Mouse (Mus musculus): ENCODE measurements at regions not wholly inside any gene's neighbourhood (a gene's known extent, or its start where the extent isn't known, plus 50 kb on each side); places are given as distances from the start of the nearest gene placed in this dataset.
A peak's percentile ranks its signal among the peaks of the same experiment; 100 is the strongest.

DNA sequence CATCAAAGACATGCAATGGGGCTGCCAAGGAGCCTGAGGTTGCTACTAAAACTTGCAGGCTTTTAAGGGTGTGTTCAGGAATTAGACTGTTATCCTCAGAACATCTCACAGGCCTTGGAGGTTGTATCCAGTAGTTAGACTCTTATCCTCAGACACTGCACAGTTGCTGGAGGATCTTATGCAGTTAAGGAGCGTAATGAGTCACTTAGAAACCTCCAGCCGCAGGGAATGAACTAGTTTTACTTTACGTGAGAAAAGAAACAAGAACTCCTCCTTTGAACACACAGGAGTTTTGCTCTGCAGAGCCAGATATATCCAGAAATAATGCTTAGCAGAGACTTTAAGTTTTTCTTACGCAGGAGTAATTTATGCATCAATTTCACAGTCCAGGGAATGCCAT, 70.1 kb upstream of the Fam241a start:
- no peaks in the 10 kb centered on the region for H3K27me3 ChIP-seq (ENCODE audit: control insufficient read depth, insufficient read depth, low read length)
- H3K4me3 ChIP-seq (replicated peaks; ENCODE audit: insufficient read depth, low read depth, low read length): no peak overlapping the region
- no peaks in the 10 kb centered on the region for H3K4me1 ChIP-seq (ENCODE audit: control insufficient read depth, insufficient read depth, low read length)
- WGBS: 81% methylated on average over 4 of the region's 4 CpGs
- no peak for TF ChIP-seq CTCF (IDR thresholded peaks at IDR 0.05; ENCODE audit: borderline replicate concordance, insufficient read depth, low read depth, low read length)
- no peak for TF ChIP-seq POLR2A (IDR thresholded peaks at IDR 0.05; ENCODE audit: borderline replicate concordance, insufficient read depth, low read length)
- no peak for DNase-seq
- no peak overlapping the region for H3K27ac ChIP-seq (ENCODE audit: insufficient read depth, low read length)

DNA sequence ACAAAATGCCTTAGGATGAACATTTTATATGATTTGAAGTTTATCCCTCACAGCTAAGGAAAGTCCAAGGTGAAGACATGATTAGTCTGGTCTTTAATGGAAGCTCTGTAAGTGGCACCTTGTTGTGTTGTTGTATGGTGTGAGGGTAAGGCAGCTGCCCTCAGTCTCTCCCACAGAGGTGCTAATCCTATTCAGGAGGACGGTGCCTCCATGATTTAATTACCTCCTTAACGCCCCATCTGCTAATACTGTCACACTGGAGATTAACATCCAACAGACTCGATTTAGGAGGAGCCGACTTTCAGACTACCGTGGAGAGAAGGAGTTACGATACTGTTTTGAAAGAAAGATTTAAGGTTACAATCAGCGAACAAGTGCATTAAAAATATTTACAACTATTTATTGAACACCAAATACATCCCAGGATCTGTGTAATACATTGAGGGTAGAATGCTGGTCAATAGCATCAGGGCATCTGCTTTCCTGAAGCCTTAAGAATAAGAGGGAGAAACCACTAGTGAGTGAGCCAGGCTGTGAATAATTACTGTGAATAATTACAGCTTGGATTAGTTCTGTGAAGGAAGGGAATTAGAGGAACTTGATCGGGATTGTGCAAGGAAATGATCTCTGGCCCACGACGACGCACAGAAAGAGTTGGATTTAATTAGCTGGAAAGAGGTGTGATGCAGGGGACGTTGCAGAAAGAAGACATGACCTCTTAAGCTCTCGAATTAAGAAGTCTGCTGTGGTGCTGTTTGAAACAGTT, 63.0 kb upstream of the Fam241a start:
- no peak for DNase-seq
- no peak overlapping the region for H3K4me3 ChIP-seq (replicated peaks; ENCODE audit: insufficient read depth, low read depth, low read length)
- TF ChIP-seq POLR2A (IDR thresholded peaks at IDR 0.05; ENCODE audit: borderline replicate concordance, insufficient read depth, low read length) (no peak), CTCF (IDR thresholded peaks at IDR 0.05; ENCODE audit: borderline replicate concordance, insufficient read depth, low read depth, low read length) (no peak)

DNA sequence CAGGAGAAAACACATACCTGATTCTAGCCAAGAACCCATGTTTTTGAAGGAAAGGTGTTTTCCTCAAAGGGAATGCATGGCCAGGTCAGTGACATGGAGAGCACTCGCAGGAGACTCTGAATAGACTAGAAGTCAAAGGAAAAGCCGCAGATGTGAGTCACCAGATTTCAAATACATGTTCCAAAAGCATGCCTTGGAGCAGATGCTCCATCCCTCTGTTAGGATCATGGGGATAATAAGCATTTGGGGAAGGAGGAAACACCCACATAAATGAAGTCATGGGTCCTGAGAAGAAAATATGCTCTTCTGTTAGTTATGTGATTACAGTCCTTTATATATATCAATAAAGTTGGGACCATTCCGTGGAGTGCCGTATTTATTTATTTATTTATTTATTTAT, 58.7 kb upstream of the Fam241a start:
- no peaks in the 10 kb centered on the region for H3K4me1 ChIP-seq (ENCODE audit: control insufficient read depth, insufficient read depth, low read length)

More for the DNA sequence above, 63.0 kb upstream of the Fam241a start:
- Histone ChIP-seq H3K4me1 (ENCODE audit: control insufficient read depth, insufficient read depth, low read length) (no peaks in the 10 kb centered on the region), H3K27me3 (ENCODE audit: control insufficient read depth, insufficient read depth, low read length) (no peaks in the 10 kb centered on the region), H3K27ac (ENCODE audit: insufficient read depth, low read length) (no peak overlapping the region)
- 37% methylated on average over 13 of the region's 13 CpGs for WGBS

DNA sequence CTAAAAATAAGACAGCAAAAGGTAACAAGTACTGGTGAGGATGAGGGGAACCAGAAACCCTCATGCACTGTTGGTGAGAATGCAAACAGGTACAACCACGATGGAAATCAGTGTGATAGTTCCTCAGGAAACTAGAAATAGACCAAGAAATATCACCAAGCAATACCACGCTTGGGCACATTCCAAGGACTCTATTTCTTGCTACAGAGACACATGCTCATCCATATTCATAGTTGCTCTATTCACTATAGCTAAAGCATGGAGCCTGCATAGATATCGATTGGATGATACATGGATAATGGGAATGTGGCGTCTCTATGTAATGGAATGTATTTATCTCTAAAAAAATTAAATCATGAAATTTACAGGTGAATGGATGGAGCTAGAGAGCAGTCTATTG, 57.5 kb upstream of the Fam241a start:
- Histone ChIP-seq H3K4me1 (ENCODE audit: control insufficient read depth, insufficient read depth, low read length) (no peaks in the 10 kb centered on the region), H3K27ac (ENCODE audit: insufficient read depth, low read length) (no peak overlapping the region), H3K4me3 (replicated peaks; ENCODE audit: insufficient read depth, low read depth, low read length) (no peak overlapping the region), H3K27me3 (ENCODE audit: control insufficient read depth, insufficient read depth, low read length) (no peaks in the 10 kb centered on the region)
- TF ChIP-seq CTCF (IDR thresholded peaks at IDR 0.05; ENCODE audit: borderline replicate concordance, insufficient read depth, low read depth, low read length): no peak
- no peak for TF ChIP-seq POLR2A (IDR thresholded peaks at IDR 0.05; ENCODE audit: borderline replicate concordance, insufficient read depth, low read length)
- 83% methylated on average over 4 of the region's 4 CpGs for WGBS
- DNase-seq: no peak

More for the DNA sequence above, 58.7 kb upstream of the Fam241a start:
- 94% methylated on average over 4 of the region's 4 CpGs for WGBS
- no peak overlapping the region for H3K4me3 ChIP-seq (replicated peaks; ENCODE audit: insufficient read depth, low read depth, low read length)
- H3K27me3 ChIP-seq (ENCODE audit: control insufficient read depth, insufficient read depth, low read length): no peaks in the 10 kb centered on the region
- TF ChIP-seq POLR2A (IDR thresholded peaks at IDR 0.05; ENCODE audit: borderline replicate concordance, insufficient read depth, low read length) (no peak), CTCF (IDR thresholded peaks at IDR 0.05; ENCODE audit: borderline replicate concordance, insufficient read depth, low read depth, low read length) (no peak)
- no peak for DNase-seq
- no peak overlapping the region for H3K27ac ChIP-seq (ENCODE audit: insufficient read depth, low read length)

DNA sequence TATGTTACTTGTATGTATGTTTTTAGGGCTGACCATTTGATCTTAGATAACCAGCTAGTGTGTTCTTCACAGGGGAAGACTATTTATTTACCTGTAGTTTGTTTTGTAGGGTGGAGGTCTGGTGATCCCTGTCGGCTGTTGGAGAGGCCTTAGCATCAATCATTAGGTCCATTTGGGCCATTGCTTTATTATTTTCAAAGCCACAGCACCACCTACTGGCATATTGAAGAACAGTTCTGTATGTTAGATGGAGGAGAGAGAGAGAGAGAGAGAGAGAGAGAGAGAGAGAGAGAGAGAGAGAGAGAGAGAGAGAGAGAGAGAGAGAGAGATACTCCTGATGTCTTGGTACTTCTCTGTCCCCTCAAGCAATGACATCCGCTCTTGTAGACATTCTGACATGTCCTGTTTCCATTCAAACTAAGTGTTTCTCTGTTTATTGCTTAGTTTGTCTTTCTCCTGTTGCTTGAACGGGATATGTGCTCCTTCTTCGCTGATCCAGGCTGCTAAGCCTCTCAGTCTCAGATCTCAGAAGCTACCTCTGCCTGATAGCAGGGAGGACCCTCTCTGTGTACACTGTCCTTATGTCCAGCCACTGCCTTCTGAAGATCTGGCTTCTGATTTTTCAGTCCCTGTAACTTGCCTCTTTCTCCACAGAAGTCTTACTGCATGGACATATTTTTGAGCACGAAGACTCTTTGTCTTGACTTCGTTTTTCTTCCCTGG, 52.9 kb upstream of the Fam241a start:
- H3K4me3 ChIP-seq (replicated peaks; ENCODE audit: insufficient read depth, low read depth, low read length): no peak overlapping the region
- no peak overlapping the region for H3K27ac ChIP-seq (ENCODE audit: insufficient read depth, low read length)
- H3K27me3 ChIP-seq (ENCODE audit: control insufficient read depth, insufficient read depth, low read length): no peaks in the 10 kb centered on the region
- no peak for TF ChIP-seq POLR2A (IDR thresholded peaks at IDR 0.05; ENCODE audit: borderline replicate concordance, insufficient read depth, low read length)
- peak; percentile 44; the same call in 1 of the 2 replicates for TF ChIP-seq CTCF (IDR thresholded peaks at IDR 0.05; ENCODE audit: borderline replicate concordance, insufficient read depth, low read depth, low read length)
- peak in 1 of 2 experiments; percentile 67 for DNase-seq
- no peaks in the 10 kb centered on the region for H3K4me1 ChIP-seq (ENCODE audit: control insufficient read depth, insufficient read depth, low read length)
- WGBS: 44% methylated on average over 6 of the region's 6 CpGs

DNA sequence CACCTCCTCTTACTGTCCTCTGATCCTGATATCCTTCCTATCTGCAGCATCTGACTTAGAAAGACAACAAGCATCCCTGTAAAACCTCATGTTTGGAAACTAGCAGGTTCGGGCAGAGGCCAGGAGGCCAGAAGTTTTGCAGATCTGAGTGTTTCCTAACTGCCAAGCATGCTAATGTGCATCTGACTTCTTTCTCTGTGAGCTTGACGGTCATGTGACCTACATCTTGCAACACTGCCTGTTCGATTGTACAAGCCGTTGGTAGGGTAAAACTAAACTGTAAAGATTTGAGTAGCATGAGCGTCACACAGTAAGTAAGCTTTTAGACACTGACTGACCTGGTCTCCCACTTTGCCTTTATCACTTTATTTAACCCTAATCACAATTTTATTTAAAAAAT, 52.2 kb upstream of the Fam241a start:
- no peak for DNase-seq
- TF ChIP-seq CTCF (IDR thresholded peaks at IDR 0.05; ENCODE audit: borderline replicate concordance, insufficient read depth, low read depth, low read length) (no peak), POLR2A (IDR thresholded peaks at IDR 0.05; ENCODE audit: borderline replicate concordance, insufficient read depth, low read length) (no peak)
- no peak overlapping the region for H3K27ac ChIP-seq (ENCODE audit: insufficient read depth, low read length)
- H3K27me3 ChIP-seq (ENCODE audit: control insufficient read depth, insufficient read depth, low read length): no peaks in the 10 kb centered on the region
- H3K4me1 ChIP-seq (ENCODE audit: control insufficient read depth, insufficient read depth, low read length): no peaks in the 10 kb centered on the region
- H3K4me3 ChIP-seq (replicated peaks; ENCODE audit: insufficient read depth, low read depth, low read length): no peak overlapping the region
- 70% methylated on average over 5 of the region's 5 CpGs for WGBS
